Mouse (Mus musculus) CD4-positive helper T cell, adult 2 months (primary cell): ENCODE data around the gene Lrrc51.
A peak's percentile ranks its signal among the peaks of the same experiment; 100 is the strongest.
"Not testable (repeated sequence)": the region's sequence is repeated elsewhere in the genome, so short reads cannot be mapped to it uniquely, and the experiment has no call there.

Source experiments
- DNase-seq: peaks from one replicate; pipeline ENCODE4 v3.0.0-alpha.2; 2012; ENCODE audit warnings: low read depth, missing footprints, low spot score

Lrrc51 gene

GRCm38 (mm10) chr7:101938348-101938747 lies 4.7 kb upstream of the Lrrc51 start:
- no peak for DNase-seq

- no peak for DNase-seq
Observed at GRCm38 (mm10) chr7:101937569-101937968, 3.9 kb upstream of the Lrrc51 start.

- no peak for DNase-seq
Observed at GRCm38 (mm10) chr7:101936996-101937395, 3.3 kb upstream of the Lrrc51 start.

GRCm38 (mm10) chr7:101935957-101936356 lies 2.3 kb upstream of the Lrrc51 start:
- no peak for DNase-seq

GRCm38 (mm10) chr7:101933300-101933699 lies 395 bp downstream of the Lrrc51 start:
- no peak for DNase-seq

- no peak for DNase-seq
Observed at GRCm38 (mm10) chr7:101932551-101932950, 1.1 kb downstream of the Lrrc51 start.

GRCm38 (mm10) chr7:101928093-101928492 lies 5.6 kb downstream of the Lrrc51 start:
- no peak for DNase-seq

GRCm38 (mm10) chr7:101925892-101926291 lies 7.8 kb downstream of the Lrrc51 start:
- DNase-seq, result not testable (repeated sequence)

- DNase-seq, result peak; percentile 56
Observed at GRCm38 (mm10) chr7:101918071-101918470, 15.6 kb downstream of the Lrrc51 start.

- no peak for DNase-seq
Observed at GRCm38 (mm10) chr7:101911982-101912381, 21.7 kb downstream of the Lrrc51 start.

- no peak for DNase-seq
Observed at GRCm38 (mm10) chr7:101910138-101910537, 23.6 kb downstream of the Lrrc51 start.

GRCm38 (mm10) chr7:101908367-101908766 lies 25.3 kb downstream of the Lrrc51 start:
- DNase-seq, result no peak

GRCm38 (mm10) chr7:101906696-101907095 lies 27.0 kb downstream of the Lrrc51 start:
- DNase-seq, result no peak

GRCm38 (mm10) chr7:101906287-101906681 lies 27.4 kb downstream of the Lrrc51 start, which contains the start of gene Tomt:
TSS of gene Tomt (minus strand) at chr7:101906359.
- no peak for DNase-seq

GRCm38 (mm10) chr7:101905561-101906286 lies 28.0 kb downstream of the Lrrc51 start, which contains the start of gene Lamtor1:
TSS of gene Lamtor1 (plus strand) at chr7:101905904.
- peak; percentile 98 for DNase-seq

- DNase-seq, result no peak
Observed at GRCm38 (mm10) chr7:101902846-101903245, 30.8 kb downstream of the Lrrc51 start.

- no peak for DNase-seq
Observed at GRCm38 (mm10) chr7:101901969-101902368, 31.7 kb downstream of the Lrrc51 start.

GRCm38 (mm10) chr7:101900331-101901097 lies 33.2 kb downstream of the Lrrc51 start:
- DNase-seq, result no peak

- DNase-seq, result peak; percentile 99
Observed at GRCm38 (mm10) chr7:101896104-101897066, 37.3 kb downstream of the Lrrc51 start.

GRCm38 (mm10) chr7:101895695-101896094 lies 38.0 kb downstream of the Lrrc51 start:
- no peak for DNase-seq

- DNase-seq, result no peak
Observed at GRCm38 (mm10) chr7:101888460-101888859, 45.2 kb downstream of the Lrrc51 start.

GRCm38 (mm10) chr7:101886274-101886673 lies 47.4 kb downstream of the Lrrc51 start:
- no peak for DNase-seq
